Mouse (Mus musculus) layer of hippocampus, postnatal 14 days (tissue): Measurements from ENCODE around the gene Disp1. TPM values are rescaled to one million over a fixed set of nuclear protein-coding genes. Genes with fewer than 3 reads are reported as not detected.

ENCODE experiments used
- DNase-seq, 2 experiments: peaks; one replicate each; pipeline ENCODE4 v3.0.0; 2021 to 2022; ENCODE audit warnings: low spot score in 2 of 2, mixed read lengths in 1 of 2
- total RNA-seq, 2 experiments: library from RNA; stranded (reverse); gene quantifications; 2 replicates each; pipeline ENCODE4 v1.2.3; 2021

Gene Disp1
- total RNA-seq, 2 experiments from 2014 or later = 3.6 to 4.1 TPM

- DNase-seq = no peak
Observed at GRCm38 (mm10) chr1:183134427-183134826, 86.9 kb downstream of the Disp1 start.

DNA sequence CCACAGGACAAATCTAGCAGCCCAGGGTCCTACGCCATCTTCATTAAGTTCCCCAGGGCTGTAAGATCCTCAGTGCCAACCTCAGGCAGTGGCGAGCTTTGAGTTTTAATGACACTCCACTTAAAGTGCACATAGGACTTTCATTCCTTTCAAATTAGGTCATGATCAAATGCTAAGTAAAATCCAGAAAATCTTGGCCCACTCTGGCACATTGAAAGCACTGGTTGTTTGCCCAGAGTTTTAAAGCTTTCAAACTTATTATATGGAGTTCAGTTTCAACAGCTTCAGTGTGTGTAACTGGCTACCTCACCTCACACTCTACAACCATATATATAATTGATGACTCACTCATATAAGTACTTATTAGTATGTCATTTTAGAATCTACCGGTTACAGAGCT, 87.9 kb downstream of the Disp1 start:
- no peak for DNase-seq

DNA sequence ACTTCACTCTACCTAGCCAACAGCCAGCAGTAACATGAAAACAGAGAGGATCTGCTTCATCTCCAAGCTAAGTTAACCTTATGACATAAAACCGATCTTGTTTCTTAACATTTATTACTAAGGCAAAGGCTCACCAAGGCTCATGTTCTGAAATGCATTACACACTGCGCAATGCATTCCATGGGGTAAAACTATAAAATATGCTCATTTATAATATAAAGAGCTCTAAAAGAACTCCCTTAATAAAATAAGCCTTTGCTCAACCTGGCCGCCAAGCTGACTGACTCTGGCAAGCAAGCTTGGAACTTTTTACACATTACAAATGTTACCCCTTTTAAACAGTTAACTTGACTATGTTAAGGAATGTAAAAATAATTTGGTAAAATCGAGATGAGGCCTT, 94.1 kb downstream of the Disp1 start:
- DNase-seq = no peak

- DNase-seq = no peak
Observed at GRCm38 (mm10) chr1:183123725-183124124, 97.6 kb downstream of the Disp1 start.

DNA sequence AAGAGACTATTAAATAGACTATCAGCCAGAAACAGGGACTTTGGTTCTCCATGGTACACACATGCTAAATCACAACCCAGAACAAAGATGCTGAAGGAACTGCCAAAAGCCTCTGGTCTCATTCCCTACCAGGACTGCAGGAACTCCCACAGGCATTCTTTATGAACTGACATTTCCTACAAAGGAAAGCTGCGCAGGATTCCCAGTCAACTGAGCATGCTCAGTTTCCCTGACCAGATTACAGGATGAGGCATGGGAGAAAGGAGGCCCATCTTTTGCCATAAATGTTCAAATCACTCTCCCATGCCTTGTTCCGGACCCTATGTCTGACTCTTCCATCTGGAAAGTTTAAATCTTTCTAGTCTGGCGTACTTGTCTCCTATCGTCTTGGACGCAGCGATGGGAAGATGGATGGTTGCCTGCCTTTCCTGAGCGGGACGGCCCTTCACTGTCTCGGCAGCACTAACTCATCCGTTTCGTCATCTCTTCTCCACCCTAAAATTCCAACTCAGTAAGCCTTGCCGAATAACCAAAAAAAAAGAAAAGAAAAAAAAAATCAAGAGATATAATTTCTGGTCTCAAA, 100.9 kb downstream of the Disp1 start:
- no peak for DNase-seq

DNA sequence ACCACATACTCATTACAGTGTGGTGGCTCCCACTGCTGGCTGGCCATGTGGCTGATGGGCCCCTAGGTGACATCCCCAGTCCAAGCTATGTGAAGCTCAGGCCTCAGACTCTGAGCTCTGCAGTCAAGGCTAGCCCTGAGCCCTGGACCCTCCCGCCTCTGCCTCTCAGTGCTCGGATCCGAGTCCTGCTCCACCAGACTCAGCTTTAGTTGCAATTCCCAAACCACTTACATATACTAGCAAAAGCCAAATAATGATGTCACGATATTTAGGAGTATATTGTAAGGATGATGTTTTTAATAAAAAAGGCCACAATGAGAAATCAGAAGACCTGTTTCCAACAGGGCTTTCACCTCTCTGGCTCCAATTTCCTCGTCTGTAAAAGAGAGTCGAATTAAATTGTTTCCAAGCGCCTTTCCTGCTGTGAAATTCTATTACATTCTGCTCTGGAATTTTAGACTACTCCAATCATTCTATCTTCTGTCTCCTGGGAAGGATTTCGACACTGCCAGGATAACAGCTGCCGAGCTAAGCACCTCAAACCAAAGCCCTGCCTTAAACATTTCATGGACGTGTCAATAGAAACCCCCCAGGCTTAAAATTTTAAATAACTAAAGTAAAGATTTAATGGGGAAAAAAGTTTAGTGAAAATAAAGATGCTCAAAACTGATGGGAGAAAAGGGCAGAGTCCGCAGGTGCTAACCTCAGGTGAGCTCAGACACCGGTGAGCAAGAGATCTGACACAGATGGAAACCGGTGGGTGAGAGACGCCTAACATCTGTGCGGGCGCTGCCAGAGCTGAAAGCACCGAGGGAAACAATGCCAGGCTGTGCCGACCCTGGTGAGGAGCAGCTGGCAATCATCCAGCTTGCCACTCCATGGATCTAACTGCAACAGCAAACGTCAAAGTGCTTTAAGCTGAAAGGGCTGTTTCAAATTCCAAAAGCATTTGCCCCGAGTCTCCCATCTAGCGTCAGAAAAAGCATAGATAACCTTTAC, 103.2 kb downstream of the Disp1 start:
- no peak for DNase-seq

GRCm38 (mm10) chr1:183116946-183117826, 104.1 kb downstream of the Disp1 start:
- no peak for DNase-seq

DNA sequence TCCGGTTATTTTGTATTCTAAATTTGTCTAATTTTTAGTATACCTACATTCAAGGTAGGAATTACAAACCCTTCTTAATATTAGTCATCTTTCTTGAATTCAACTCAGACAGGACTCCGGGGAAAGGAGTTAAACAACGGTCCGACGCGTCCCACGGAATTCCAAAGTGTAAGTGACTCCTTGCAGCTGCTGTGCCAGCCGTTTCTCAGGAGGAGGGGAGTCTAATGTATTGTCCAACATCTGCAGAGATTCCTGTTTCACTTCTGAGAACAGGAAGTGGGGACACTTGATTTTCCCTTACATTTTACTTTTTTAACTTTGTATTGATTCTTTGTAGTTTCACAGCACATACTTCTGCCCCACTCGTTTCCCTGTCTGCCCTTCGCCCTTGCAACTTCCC, 104.9 kb downstream of the Disp1 start:
- DNase-seq = no peak

GRCm38 (mm10) chr1:183115076-183115475, 106.2 kb downstream of the Disp1 start:
- DNase-seq = no peak

DNA sequence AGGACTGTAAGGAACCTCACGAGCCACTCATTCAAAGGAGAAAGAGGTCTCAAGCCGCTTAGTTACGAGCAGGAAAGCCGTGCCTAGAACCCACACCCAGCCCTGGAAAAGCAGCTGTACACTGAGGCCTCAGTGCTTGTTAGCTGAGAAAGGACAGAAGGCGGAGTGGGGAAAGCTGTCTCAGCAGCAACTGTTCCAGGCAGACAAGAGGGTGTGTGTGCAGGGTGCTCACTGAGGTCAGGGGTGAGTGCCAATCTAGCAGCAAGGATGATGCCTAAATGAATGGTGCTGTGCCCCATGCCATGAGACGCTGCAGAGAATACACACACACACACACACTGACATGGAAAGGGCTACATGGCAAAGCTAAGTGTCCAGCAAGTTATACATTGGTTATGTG, 106.8 kb downstream of the Disp1 start:
- DNase-seq = no peak

DNA sequence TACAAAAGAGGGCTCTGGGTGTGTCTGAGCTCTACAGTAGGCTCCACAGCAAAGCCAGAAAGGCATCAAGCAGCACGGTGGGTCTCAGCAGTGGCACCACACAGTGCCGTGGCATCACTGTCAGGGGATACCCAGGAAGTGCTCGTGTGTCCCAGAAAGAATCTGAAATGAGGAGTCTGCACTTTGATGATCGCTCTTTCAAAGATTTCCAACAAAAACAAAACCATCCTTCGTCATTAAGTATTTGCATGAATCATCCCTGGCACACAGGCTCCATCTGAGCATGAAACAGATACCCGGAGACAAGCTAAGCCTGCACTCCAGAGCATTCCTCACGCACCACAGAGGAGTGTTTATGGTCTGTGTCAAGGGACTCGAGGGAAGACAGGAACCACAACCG, 107.8 kb downstream of the Disp1 start:
- no peak for DNase-seq

DNA sequence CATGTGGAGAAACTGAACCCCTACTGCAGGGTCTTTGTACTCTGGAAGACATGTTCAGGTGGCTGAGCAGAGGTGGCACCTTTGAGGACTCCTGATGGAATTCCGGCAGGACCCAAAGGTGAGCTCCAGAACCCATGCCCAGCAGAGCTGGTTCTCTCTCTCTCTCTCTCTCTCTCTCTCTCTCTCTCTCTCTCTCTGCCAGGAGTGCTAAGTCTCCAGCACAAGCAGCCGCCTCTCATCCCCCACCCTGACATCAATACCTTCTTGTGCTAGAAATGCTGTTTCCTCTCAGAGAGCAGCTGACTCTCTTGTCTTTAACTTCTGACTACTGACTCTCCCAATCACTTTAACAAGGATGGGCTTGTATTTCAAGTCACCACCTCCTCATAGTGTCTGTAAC, 113.8 kb downstream of the Disp1 start:
- DNase-seq = no peak

DNA sequence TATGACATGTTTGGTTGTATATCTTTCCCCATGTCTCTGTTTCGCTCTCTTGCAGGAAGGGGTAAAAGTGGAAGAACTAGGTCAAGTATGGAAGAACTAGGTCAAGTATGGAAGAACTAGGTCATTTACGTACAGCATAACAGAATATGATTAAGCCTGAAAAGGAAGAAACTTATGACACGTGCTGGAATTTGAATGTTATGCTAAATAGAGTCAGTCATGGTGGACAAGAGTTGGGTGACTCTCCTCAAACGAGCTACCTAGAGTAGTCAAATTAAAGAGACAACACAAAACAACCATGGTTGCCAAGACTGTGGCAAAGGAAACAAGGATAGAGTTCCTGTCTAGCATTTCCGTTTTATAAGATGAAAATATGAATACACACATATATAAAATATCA, 116.6 kb downstream of the Disp1 start:
- no peak for DNase-seq

- DNase-seq = no peak
Observed at GRCm38 (mm10) chr1:183102775-183103174, 118.5 kb downstream of the Disp1 start.

GRCm38 (mm10) chr1:183102153-183102552, 119.2 kb downstream of the Disp1 start:
- DNase-seq = no peak

DNA sequence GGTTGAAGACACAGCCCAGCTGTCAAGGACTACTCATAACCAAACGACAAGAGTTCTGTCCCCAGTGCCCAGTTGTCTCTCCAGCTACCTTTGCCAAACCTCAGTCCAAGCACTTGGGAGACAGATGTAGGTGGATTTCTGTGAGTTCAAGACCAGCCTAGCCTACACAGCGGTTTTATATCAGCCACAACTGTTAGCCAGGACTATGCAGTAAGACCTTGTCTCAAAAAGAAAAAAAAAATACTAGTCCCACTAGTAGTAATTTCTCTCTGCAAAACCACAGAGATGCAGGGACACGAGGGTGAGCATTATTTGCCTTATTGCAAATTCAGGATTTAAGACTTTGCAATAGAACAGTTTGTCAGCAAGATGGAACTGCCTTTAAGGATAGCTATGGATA, 120.0 kb downstream of the Disp1 start:
- no peak for DNase-seq

GRCm38 (mm10) chr1:183100245-183100644, 121.1 kb downstream of the Disp1 start:
- no peak for DNase-seq

DNA sequence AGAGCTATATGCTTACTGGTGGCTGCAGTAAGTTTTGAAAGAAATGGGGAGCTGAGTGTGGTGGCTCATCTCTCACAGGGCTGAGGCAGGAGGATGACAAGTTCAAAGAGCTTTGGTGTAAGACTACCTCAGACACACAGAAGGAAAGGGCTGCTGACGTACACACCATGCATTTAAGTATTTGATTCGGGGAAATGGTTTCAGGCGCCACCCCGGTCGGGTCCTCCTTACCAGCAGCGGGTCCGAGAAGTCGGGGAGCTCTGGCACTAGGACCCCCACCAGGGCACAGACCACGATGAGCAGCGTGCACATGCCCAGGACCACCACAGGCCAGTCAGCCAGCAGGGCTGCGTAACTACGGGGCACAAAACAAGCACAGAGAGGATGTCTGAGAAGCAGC, 121.6 kb downstream of the Disp1 start:
- no peak for DNase-seq

- no peak for DNase-seq
Observed at GRCm38 (mm10) chr1:183097606-183098005, 123.7 kb downstream of the Disp1 start.

DNA sequence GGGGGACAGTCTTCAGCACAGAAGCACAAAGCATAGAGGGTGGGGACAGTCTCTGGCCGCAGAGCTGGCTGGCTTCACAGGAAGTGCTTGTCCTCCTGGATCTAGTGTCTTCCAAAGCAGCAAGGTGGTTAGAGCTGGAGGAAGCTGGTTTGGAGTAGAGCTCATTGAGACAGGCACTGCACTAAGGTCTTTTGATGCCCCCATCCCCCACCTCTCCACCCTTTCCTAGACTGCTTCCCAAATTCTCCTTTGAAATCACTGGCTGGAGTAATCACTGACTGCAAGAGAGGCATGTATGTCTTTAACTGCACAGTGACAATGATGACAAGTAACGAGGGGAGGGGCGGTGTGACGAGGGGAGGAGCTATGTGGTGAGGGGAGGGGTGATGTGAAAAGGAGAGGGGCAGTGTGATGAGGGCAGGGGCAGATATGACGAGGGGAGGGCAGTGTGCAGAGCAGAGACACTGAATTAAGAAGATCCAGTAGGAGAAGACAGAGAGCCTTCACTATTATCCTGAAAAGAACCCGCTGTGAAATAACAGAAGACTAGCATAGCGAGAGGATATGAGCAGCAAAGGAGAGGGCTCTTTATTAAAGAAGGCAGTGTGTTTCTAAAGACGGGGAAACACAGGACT, 125.8 kb downstream of the Disp1 start:
- DNase-seq = no peak

GRCm38 (mm10) chr1:183092296-183092695, 129.0 kb downstream of the Disp1 start:
- DNase-seq = no peak
